Mouse (Mus musculus): Measurements from ENCODE around the gene Senp7. TPM values are rescaled to one million over a fixed set of nuclear protein-coding genes. Genes with fewer than 3 reads are reported as not detected.

Gene Senp7
- polyA plus RNA-seq, 1 experiment: 1.3 TPM

Other genes with a start within 250 kb of the Senp7 start
- 26.6 and 45.3 TPM in 2 replicates for gene Nfkbiz, start 209.4 kb upstream of the Senp7 start, polyA plus RNA-seq (2012; rRNA removed)
- gene Nxpe3, start 153.1 kb upstream of the Senp7 start, polyA plus RNA-seq (2012; rRNA removed): 1.2 and 1.7 TPM in 2 replicates
- 0.82 and 1.4 TPM in 2 replicates for gene Cep97, start 113.5 kb upstream of the Senp7 start, polyA plus RNA-seq (2012; rRNA removed)
- gene Rpl24, start 82.1 kb upstream of the Senp7 start, polyA plus RNA-seq (2012; rRNA removed): 128 and 168 TPM in 2 replicates
- 1.8 and 3.3 TPM in 2 replicates for gene Zbtb11, start 74.5 kb upstream of the Senp7 start, polyA plus RNA-seq (2012; rRNA removed)
- 15.0 and 16.0 TPM in 2 replicates for gene Pcnp, start 18.6 kb upstream of the Senp7 start, polyA plus RNA-seq (2012; rRNA removed)
- 2.1 and 2.4 TPM in 2 replicates for gene Trmt10c, start 10.5 kb upstream of the Senp7 start, polyA plus RNA-seq (2012; rRNA removed)
- gene Impg2, start 156.0 kb downstream of the Senp7 start, polyA plus RNA-seq (2012; rRNA removed): 0.05 and 0.11 TPM in 2 replicates